Mouse (Mus musculus): ENCODE data around the gene Tbc1d17. TPM values are rescaled to one million over a fixed set of nuclear protein-coding genes. Genes with fewer than 3 reads are reported as not detected.
A peak's percentile ranks its signal among the peaks of the same experiment; 100 is the strongest.

Tbc1d17 gene
- polyA plus RNA-seq, 1 experiment from 2014 or later: 55.1 TPM

DNA sequence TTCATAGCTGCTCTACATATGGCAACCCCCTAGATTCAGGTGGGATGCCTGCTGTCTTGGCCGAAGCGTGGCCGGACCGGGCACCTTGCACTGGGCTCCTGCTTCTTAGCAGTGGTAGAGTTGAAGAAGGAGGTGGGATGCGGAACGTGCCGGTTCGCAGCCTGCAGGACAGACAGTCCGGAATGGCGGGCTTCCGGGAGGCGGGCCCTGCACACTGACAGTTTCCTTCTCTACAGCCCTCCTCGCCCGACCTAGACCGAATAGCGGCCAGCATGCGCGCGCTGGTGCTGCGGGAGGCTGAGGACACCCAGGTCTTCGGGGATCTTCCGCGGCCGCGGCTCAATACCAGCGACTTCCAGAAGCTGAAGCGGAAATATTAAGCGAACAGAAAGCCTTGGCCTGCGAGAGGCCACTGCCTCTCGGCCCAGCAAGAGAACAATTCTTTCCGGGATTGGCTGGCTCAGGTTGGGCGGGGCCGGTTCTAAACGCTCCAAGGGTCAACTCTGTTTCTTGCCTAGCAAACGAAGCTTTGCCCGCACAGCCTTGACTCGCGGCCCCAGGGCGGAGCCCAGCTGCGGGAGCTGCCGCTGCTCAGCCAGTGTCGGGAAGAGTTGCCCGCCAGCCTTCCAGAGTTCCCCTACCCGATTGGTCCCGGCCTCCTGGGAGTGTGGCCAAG, 5.6 kb upstream of the Tbc1d17 start:
- H3K4me2 ChIP-seq (ENCODE audit: low read depth, low read length): peak overlapping the region; percentile 87
- H3K27ac ChIP-seq (replicated peaks; ENCODE audit: low read depth, low read length): peak overlapping the region; percentile 81
- ATAC-seq (replicated peaks; ENCODE audit: insufficient number of reproducible peaks, low FRiP score, low TSS enrichment, low read depth) (peak; percentile 42), DNase-seq (ENCODE audit: low spot score) (peak; percentile 83)
- peaks cover 8% of the 10 kb centered on the region for H3K4me1 ChIP-seq (ENCODE audit: control insufficient read depth, insufficient read depth, low read length)
- no peaks in the 10 kb centered on the region; the same call in 1 of the 2 replicates for H3K36me3 ChIP-seq (replicated peaks; ENCODE audit: control insufficient read depth, insufficient read depth, low read depth, low read length)
- peak overlapping the region; percentile 47 for H3K4me3 ChIP-seq (ENCODE audit: low read depth, low read length)
- under 1% methylated on average over 45 of the region's 45 CpGs for WGBS
- H3K9ac ChIP-seq (replicated peaks; ENCODE audit: low read length): peak overlapping the region; percentile 70
- no peaks in the 10 kb centered on the region for H3K27me3 ChIP-seq (ENCODE audit: control insufficient read depth, insufficient read depth, low read length)
- H3K9me3 ChIP-seq (replicated peaks; ENCODE audit: control insufficient read depth, low read length): no peaks in the 10 kb centered on the region

DNA sequence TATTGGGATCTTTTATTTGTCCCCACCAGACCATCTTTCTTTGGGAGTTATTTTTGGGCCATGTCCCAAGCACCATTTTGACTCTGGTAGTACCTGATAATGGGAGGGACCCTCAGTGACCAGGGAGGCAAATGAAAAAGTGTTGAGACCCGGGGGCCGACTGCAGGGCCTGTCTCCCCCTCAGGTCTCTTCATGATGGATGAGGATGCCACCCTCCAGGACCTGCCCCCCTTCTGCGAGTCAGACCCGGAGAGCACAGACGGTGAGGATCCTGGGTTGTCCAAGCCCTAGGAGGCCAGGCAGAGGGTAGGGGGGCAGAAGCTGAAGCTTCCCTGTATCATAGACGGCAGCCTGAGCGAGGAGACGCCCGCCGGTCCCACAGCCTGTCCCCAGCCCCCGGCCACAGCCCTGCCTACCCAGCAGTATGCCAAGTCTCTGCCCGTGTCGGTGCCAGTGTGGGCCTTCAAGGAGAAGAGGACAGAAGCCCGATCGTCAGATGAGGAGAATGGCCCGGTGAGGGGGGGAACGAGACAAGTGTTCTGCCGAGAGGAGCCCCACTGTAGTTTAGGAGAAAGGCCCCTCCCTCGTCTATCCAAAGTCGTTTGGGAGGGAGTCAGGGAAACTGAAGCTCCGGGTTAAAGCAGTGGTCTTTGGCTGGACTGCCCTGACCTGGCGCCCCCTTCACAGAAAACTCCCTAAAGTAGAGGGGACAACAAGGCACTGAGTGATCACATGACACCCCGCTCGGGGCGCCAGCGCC, 4.9 kb upstream of the Tbc1d17 start:
- H3K9ac ChIP-seq (replicated peaks; ENCODE audit: low read length): peak overlapping the region; percentile 70
- no peak for DNase-seq (ENCODE audit: low spot score)
- peak overlapping the region; percentile 81 for H3K27ac ChIP-seq (replicated peaks; ENCODE audit: low read depth, low read length)
- 34% methylated on average over 26 of the region's 26 CpGs for WGBS
- peak overlapping the region; percentile 87 for H3K4me2 ChIP-seq (ENCODE audit: low read depth, low read length)
- H3K4me1 ChIP-seq (ENCODE audit: control insufficient read depth, insufficient read depth, low read length): peaks cover 8% of the 10 kb centered on the region
- no peaks in the 10 kb centered on the region; the same call in 1 of the 2 replicates for H3K36me3 ChIP-seq (replicated peaks; ENCODE audit: control insufficient read depth, insufficient read depth, low read depth, low read length)
- no peak for ATAC-seq (replicated peaks; ENCODE audit: insufficient number of reproducible peaks, low FRiP score, low TSS enrichment, low read depth)
- H3K9me3 ChIP-seq (replicated peaks; ENCODE audit: control insufficient read depth, low read length): no peaks in the 10 kb centered on the region
- H3K27me3 ChIP-seq (ENCODE audit: control insufficient read depth, insufficient read depth, low read length): no peaks in the 10 kb centered on the region
- peak overlapping the region; percentile 47 for H3K4me3 ChIP-seq (ENCODE audit: low read depth, low read length)

- no peak overlapping the region for H3K4me2 ChIP-seq (ENCODE audit: low read depth, low read length)
- DNase-seq (ENCODE audit: low spot score) (no peak), ATAC-seq (replicated peaks; ENCODE audit: insufficient number of reproducible peaks, low FRiP score, low TSS enrichment, low read depth) (no peak)
- H3K4me1 ChIP-seq (ENCODE audit: control insufficient read depth, insufficient read depth, low read length): peaks cover 8% of the 10 kb centered on the region
- 93% methylated on average over 2 of the region's 2 CpGs for WGBS
- no peak overlapping the region for H3K27ac ChIP-seq (replicated peaks; ENCODE audit: low read depth, low read length)
- H3K9me3 ChIP-seq (replicated peaks; ENCODE audit: control insufficient read depth, low read length): no peaks in the 10 kb centered on the region
- H3K27me3 ChIP-seq (ENCODE audit: control insufficient read depth, insufficient read depth, low read length): no peaks in the 10 kb centered on the region
- no peak overlapping the region for H3K4me3 ChIP-seq (ENCODE audit: low read depth, low read length)
- H3K9ac ChIP-seq (replicated peaks; ENCODE audit: low read length): no peak overlapping the region
- H3K36me3 ChIP-seq (replicated peaks; ENCODE audit: control insufficient read depth, insufficient read depth, low read depth, low read length): no peaks in the 10 kb centered on the region; the same call in 1 of the 2 replicates
Measured at GRCm38 (mm10) chr7:44853065-44853464, 4.2 kb upstream of the Tbc1d17 start.

DNA sequence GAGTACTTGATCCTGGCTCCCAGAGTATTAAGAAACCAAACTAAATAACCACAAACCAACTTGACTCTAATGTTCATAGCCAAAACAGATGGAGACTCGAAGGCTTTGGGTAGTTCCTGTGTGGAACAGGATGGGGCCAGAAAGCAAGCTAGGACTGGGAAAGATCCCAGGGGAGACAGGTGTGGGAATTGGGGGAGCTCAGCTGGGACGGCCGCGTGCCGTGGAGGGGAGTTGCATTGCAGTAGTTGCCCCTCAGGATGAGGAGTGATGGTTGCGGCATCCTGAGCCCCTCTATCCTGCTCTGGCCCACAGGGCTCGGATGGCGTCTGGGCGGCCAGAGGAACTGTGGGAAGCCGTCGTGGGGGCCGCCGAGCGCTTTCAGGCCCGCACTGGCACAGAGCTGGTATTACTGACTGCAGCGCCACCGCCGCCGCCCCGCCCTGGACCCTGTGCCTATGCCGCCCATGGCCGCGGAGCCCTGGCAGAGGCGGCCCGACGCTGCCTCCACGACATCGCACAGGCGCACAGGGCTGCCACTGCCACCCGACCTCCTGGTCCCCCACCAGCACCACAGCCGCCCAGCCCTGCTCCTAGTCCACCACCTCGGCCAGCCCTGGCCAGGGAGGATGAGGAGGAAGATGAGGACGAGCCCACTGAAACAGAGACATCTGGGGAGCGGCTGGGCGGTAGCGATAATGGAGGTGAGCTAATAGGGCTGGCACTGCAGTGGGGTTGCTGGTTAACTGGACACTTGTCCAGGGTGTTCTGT, 3.6 kb upstream of the Tbc1d17 start:
- H3K9ac ChIP-seq (replicated peaks; ENCODE audit: low read length): no peak overlapping the region; the same call in 1 of the 2 replicates
- H3K4me3 ChIP-seq (ENCODE audit: low read depth, low read length): no peak overlapping the region
- no peak overlapping the region for H3K27ac ChIP-seq (replicated peaks; ENCODE audit: low read depth, low read length)
- WGBS: 92% methylated on average over 29 of the region's 36 CpGs
- no peaks in the 10 kb centered on the region for H3K27me3 ChIP-seq (ENCODE audit: control insufficient read depth, insufficient read depth, low read length)
- H3K4me2 ChIP-seq (ENCODE audit: low read depth, low read length): no peak overlapping the region; the same call in 1 of the 2 replicates
- peaks cover 12% of the 10 kb centered on the region for H3K4me1 ChIP-seq (ENCODE audit: control insufficient read depth, insufficient read depth, low read length)
- H3K9me3 ChIP-seq (replicated peaks; ENCODE audit: control insufficient read depth, low read length): no peaks in the 10 kb centered on the region
- ATAC-seq (replicated peaks; ENCODE audit: insufficient number of reproducible peaks, low FRiP score, low TSS enrichment, low read depth): no peak
- no peak for DNase-seq (ENCODE audit: low spot score)
- H3K36me3 ChIP-seq (replicated peaks; ENCODE audit: control insufficient read depth, insufficient read depth, low read depth, low read length): no peaks in the 10 kb centered on the region; the same call in 1 of the 2 replicates

DNA sequence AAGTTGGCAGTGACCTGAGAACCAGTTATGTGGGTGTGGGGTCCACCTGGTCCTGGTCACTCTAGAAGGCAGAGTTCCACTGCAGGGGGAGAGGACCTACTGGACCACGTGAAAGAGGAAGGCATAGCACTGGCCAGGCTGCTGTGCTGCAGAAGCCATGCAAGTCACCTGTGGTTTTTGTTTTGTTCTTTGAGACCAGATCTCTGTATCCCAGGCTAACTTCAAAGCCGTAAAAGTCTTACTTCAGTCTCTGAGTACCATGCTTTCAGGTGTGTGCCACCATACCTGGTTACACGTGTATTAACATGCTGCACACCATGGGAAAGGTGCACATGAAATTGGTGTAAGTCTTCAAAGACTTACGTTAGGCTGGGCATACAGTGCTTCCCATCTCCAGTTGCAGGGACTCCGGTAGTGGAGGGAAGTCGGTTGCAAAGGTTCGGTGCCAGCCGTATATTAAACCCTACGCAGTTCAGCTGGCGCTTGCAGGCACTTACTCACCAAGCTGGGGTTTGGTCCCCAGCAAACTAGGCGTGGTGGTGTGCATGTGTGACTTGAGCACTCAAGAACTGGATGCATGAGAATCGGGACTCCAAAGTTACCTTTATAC, 2.9 kb upstream of the Tbc1d17 start:
- Histone ChIP-seq H3K9me3 (replicated peaks; ENCODE audit: control insufficient read depth, low read length) (no peaks in the 10 kb centered on the region), H3K27me3 (ENCODE audit: control insufficient read depth, insufficient read depth, low read length) (no peaks in the 10 kb centered on the region), H3K4me1 (ENCODE audit: control insufficient read depth, insufficient read depth, low read length) (peaks cover 12% of the 10 kb centered on the region), H3K4me3 (ENCODE audit: low read depth, low read length) (no peak overlapping the region), H3K4me2 (ENCODE audit: low read depth, low read length) (no peak overlapping the region), H3K36me3 (replicated peaks; ENCODE audit: control insufficient read depth, insufficient read depth, low read depth, low read length) (no peaks in the 10 kb centered on the region; the same call in 1 of the 2 replicates), H3K27ac (replicated peaks; ENCODE audit: low read depth, low read length) (no peak overlapping the region), H3K9ac (replicated peaks; ENCODE audit: low read length) (no peak overlapping the region)
- 90% methylated on average over 12 of the region's 12 CpGs for WGBS
- ATAC-seq (replicated peaks; ENCODE audit: insufficient number of reproducible peaks, low FRiP score, low TSS enrichment, low read depth) (no peak), DNase-seq (ENCODE audit: low spot score) (no peak)

DNA sequence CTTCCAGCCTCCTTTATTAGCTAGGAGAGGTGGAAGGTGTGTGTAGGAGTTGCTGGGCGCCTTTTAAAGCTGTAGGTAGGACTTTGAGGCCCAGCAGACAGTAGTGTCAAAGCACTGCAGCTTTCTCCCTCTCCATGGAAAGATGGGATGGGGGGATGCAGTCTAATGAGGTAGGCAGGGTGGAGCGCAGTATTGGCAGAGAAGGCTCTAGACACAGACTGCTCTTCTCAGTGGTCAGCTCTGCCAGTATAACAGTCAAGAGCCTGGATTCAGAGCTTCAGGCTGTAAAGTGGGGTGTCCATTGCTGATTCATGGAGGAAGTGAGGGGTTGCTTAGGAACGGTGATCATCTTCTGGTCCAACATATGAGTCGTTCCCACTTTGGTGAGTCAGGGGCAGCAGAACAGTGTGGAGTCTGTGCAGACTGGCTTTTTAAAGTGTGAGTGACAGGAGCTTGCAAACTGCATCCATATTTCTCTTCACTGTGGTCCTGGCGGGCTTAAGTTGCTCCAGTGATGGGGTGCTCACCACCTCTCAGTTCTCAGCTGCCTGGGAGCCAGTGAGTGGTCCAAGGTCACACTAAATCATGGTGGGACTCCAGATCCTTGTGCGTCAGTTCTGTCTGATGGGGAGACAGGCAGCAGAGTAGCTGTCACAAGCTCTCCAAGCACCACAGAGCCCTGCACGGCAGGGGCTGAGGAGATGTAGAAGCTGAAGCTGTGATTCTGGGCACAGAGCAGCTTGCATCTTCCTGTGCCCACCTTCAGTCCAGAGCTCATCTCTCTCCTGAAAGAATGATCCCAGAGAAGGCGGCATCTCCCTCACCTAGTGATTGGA, 2.1 kb upstream of the Tbc1d17 start:
- Histone ChIP-seq H3K27me3 (ENCODE audit: control insufficient read depth, insufficient read depth, low read length) (no peaks in the 10 kb centered on the region), H3K4me3 (ENCODE audit: low read depth, low read length) (peak overlapping the region; percentile 69), H3K4me1 (ENCODE audit: control insufficient read depth, insufficient read depth, low read length) (peaks cover 12% of the 10 kb centered on the region), H3K9me3 (replicated peaks; ENCODE audit: control insufficient read depth, low read length) (no peaks in the 10 kb centered on the region), H3K36me3 (replicated peaks; ENCODE audit: control insufficient read depth, insufficient read depth, low read depth, low read length) (no peaks in the 10 kb centered on the region; the same call in none of the 2 replicates), H3K9ac (replicated peaks; ENCODE audit: low read length) (peak overlapping the region; percentile 81), H3K27ac (replicated peaks; ENCODE audit: low read depth, low read length) (peak overlapping the region; percentile 88), H3K4me2 (ENCODE audit: low read depth, low read length) (peak overlapping the region; percentile 62)
- DNase-seq (ENCODE audit: low spot score): no peak
- WGBS: 80% methylated on average over 8 of the region's 8 CpGs
- ATAC-seq (replicated peaks; ENCODE audit: insufficient number of reproducible peaks, low FRiP score, low TSS enrichment, low read depth): no peak

GRCm38 (mm10) chr7:44850146-44850545, 1.3 kb upstream of the Tbc1d17 start:
- peak; percentile 22 for ATAC-seq (replicated peaks; ENCODE audit: insufficient number of reproducible peaks, low FRiP score, low TSS enrichment, low read depth)
- 0% methylated on average over 33 of the region's 33 CpGs for WGBS
- H3K27me3 ChIP-seq (ENCODE audit: control insufficient read depth, insufficient read depth, low read length): no peaks in the 10 kb centered on the region
- peak; percentile 91 for DNase-seq (ENCODE audit: low spot score)
- H3K4me2 ChIP-seq (ENCODE audit: low read depth, low read length): peak overlapping the region; percentile 62
- H3K27ac ChIP-seq (replicated peaks; ENCODE audit: low read depth, low read length): peak overlapping the region; percentile 88
- H3K4me1 ChIP-seq (ENCODE audit: control insufficient read depth, insufficient read depth, low read length): peaks cover 10% of the 10 kb centered on the region
- no peaks in the 10 kb centered on the region for H3K9me3 ChIP-seq (replicated peaks; ENCODE audit: control insufficient read depth, low read length)
- peak overlapping the region; percentile 81 for H3K9ac ChIP-seq (replicated peaks; ENCODE audit: low read length)
- H3K36me3 ChIP-seq (replicated peaks; ENCODE audit: control insufficient read depth, insufficient read depth, low read depth, low read length): no peaks in the 10 kb centered on the region; the same call in none of the 2 replicates
- H3K4me3 ChIP-seq (ENCODE audit: low read depth, low read length): peak overlapping the region; percentile 69
